Mouse (Mus musculus) liver, embryonic 14.5 days (tissue): ENCODE data around the gene Sugp2.

Experiments used
- CTCF ChIP-seq: IDR thresholded peaks from 2 replicates; pipeline ENCODE4 v1.5.1; 2016; ENCODE audit warnings: antibody characterized with exemption, low read depth, control low read depth
- EP300 ChIP-seq: IDR thresholded peaks from 2 replicates; pipeline ENCODE4 v1.6.1; 2016; ENCODE audit warnings: antibody characterized with exemption, low read depth

- no peak for TF ChIP-seq CTCF
- TF ChIP-seq EP300 = no peak
Measured at GRCm38 (mm10) chr8:70194191-70194590, 39.8 kb upstream of the Sugp2 start.
